Mouse (Mus musculus) spleen, adult 2 months (tissue): ENCODE data around the gene Cbl. TPM values are rescaled to one million over a fixed set of nuclear protein-coding genes. Genes with fewer than 3 reads are reported as not detected.

Experiments used
- DNase-seq, 2 experiments: peaks; one replicate each; pipeline versions ENCODE4 v3.0.0 to v3.0.0-alpha.2; 2012 to 2021; ENCODE audit warnings: low spot score in 2 of 2, low read depth in 1 of 2
- H3K27ac ChIP-seq: fragments of 200-500 bp; 2 replicates; pipeline ENCODE4 v1.5.1; 2012; ENCODE audit warnings: low read length, inconsistent platforms; ENCODE audit not compliant: insufficient read depth
- H3K27me3 ChIP-seq: fragments of 200-500 bp; 2 replicates; pipeline ENCODE4 v1.6.1; 2012; ENCODE audit warnings: mild to moderate bottlenecking, moderate library complexity, low read length, inconsistent platforms; ENCODE audit not compliant: control insufficient read depth, insufficient read depth
- H3K36me3 ChIP-seq: fragments of 200-500 bp; 2 replicates; pipeline ENCODE4 v1.6.1; 2012; ENCODE audit warnings: mild to moderate bottlenecking, low read length, inconsistent platforms; ENCODE audit not compliant: control insufficient read depth, insufficient read depth
- H3K4me1 ChIP-seq: fragments of 200-500 bp; 2 replicates; pipeline ENCODE4 v1.6.1; 2011; ENCODE audit warnings: inconsistent platforms; ENCODE audit not compliant: control insufficient read depth, insufficient read depth, insufficient read length
- H3K4me3 ChIP-seq: fragments of 200-500 bp; 2 replicates; pipeline ENCODE4 v1.5.1; 2011; ENCODE audit warnings: mild to moderate bottlenecking, inconsistent platforms; ENCODE audit not compliant: insufficient read depth, insufficient read length; ENCODE audit errors: extremely low read depth
- CTCF ChIP-seq: fragments of 200-500 bp; IDR thresholded peaks from 2 replicates; pipeline ENCODE4 v1.5.1; 2011; ENCODE audit warnings: mild to moderate bottlenecking, inconsistent platforms; ENCODE audit not compliant: insufficient read depth, insufficient read length, insufficient replicate concordance; ENCODE audit errors: extremely low read depth
- POLR2A ChIP-seq: fragments of 200-500 bp; IDR thresholded peaks from 2 replicates; pipeline ENCODE4 v1.6.1; 2011; ENCODE audit warnings: low read depth, low read length, inconsistent platforms
- WGBS: fragments of 180-500 bp; shearing (Covaris S2); methylation state at CpG from one replicate; pipeline ENCODE4 v1.1.7; 2018; 5-methylcytosine and 5-hydroxymethylcytosine counted together
- polyA plus RNA-seq: library from polyadenylated mRNA; depleted of rRNA; stranded (reverse); fragments of >200 nt; gene quantifications from 2 replicates; pipeline ENCODE4 v1.2.3, GENCODE M21; 2012

Gene Cbl
- polyA plus RNA-seq, 1 experiment = 16.1 TPM

- H3K4me3 ChIP-seq = no peak overlapping the region
- 90% methylated on average over 3 of the region's 3 CpGs for WGBS
- TF ChIP-seq POLR2A (no peak), CTCF (no peak)
- no peak overlapping the region for H3K27ac ChIP-seq
- peaks cover 14% of the 10 kb centered on the region for H3K4me1 ChIP-seq
- H3K36me3 ChIP-seq = peaks cover 1% of the 10 kb centered on the region; the same call in 1 of the 2 replicates
- DNase-seq = no peak
- H3K27me3 ChIP-seq = no peaks in the 10 kb centered on the region
Measured at GRCm38 (mm10) chr9:44191166-44191565, 42.7 kb downstream of the Cbl start.

- H3K27ac ChIP-seq = no peak overlapping the region
- TF ChIP-seq POLR2A (no peak), CTCF (no peak)
- peaks cover 4% of the 10 kb centered on the region; the same call in 1 of the 2 replicates for H3K4me1 ChIP-seq
- H3K36me3 ChIP-seq = peaks cover 1% of the 10 kb centered on the region; the same call in 1 of the 2 replicates
- DNase-seq = no peak
- WGBS = 91% methylated on average over 12 of the region's 12 CpGs
- H3K27me3 ChIP-seq = no peaks in the 10 kb centered on the region
- H3K4me3 ChIP-seq = no peak overlapping the region
Measured at GRCm38 (mm10) chr9:44188223-44188622, 45.6 kb downstream of the Cbl start.

- TF ChIP-seq CTCF = no peak
- no peak for TF ChIP-seq POLR2A
- WGBS = 75% methylated on average over 3 of the region's 3 CpGs
- Histone ChIP-seq H3K27ac (no peak overlapping the region), H3K27me3 (no peaks in the 10 kb centered on the region), H3K36me3 (peaks cover 1% of the 10 kb centered on the region; the same call in 1 of the 2 replicates), H3K4me3 (no peak overlapping the region), H3K4me1 (peaks cover 6% of the 10 kb centered on the region)
- peak; percentile 25 to 41 for DNase-seq
Measured at GRCm38 (mm10) chr9:44182260-44182659, 51.6 kb downstream of the Cbl start.

GRCm38 (mm10) chr9:44181537-44181936 lies 52.3 kb downstream of the Cbl start:
- TF ChIP-seq CTCF (no peak), POLR2A (no peak)
- Histone ChIP-seq H3K27ac (no peak overlapping the region; the same call in 1 of the 2 replicates), H3K4me3 (no peak overlapping the region), H3K4me1 (peaks cover 12% of the 10 kb centered on the region), H3K36me3 (peaks cover 1% of the 10 kb centered on the region; the same call in 1 of the 2 replicates), H3K27me3 (no peaks in the 10 kb centered on the region)
- 32% methylated on average over 5 of the region's 5 CpGs for WGBS
- no peak for DNase-seq

GRCm38 (mm10) chr9:44178811-44179210 lies 55.0 kb downstream of the Cbl start:
- Histone ChIP-seq H3K4me3 (no peak overlapping the region), H3K27me3 (no peaks in the 10 kb centered on the region), H3K4me1 (peaks cover 21% of the 10 kb centered on the region), H3K27ac (no peak overlapping the region), H3K36me3 (no peaks in the 10 kb centered on the region; the same call in 1 of the 2 replicates)
- DNase-seq = no peak
- TF ChIP-seq CTCF (no peak), POLR2A (no peak)
- 97% methylated on average over 12 of the region's 12 CpGs for WGBS

GRCm38 (mm10) chr9:44178389-44178788 lies 55.5 kb downstream of the Cbl start:
- no peaks in the 10 kb centered on the region; the same call in 1 of the 2 replicates for H3K36me3 ChIP-seq
- DNase-seq = no peak
- TF ChIP-seq POLR2A (no peak), CTCF (no peak)
- H3K27ac ChIP-seq = no peak overlapping the region
- H3K4me3 ChIP-seq = no peak overlapping the region
- H3K4me1 ChIP-seq = peaks cover 21% of the 10 kb centered on the region
- 95% methylated on average over 14 of the region's 14 CpGs for WGBS
- H3K27me3 ChIP-seq = no peaks in the 10 kb centered on the region

- 62% methylated on average over 2 of the region's 2 CpGs for WGBS
- H3K27me3 ChIP-seq = no peaks in the 10 kb centered on the region
- H3K4me1 ChIP-seq = peaks cover 21% of the 10 kb centered on the region
- no peak overlapping the region for H3K4me3 ChIP-seq
- no peak for DNase-seq
- H3K27ac ChIP-seq = no peak overlapping the region
- TF ChIP-seq POLR2A (no peak), CTCF (no peak)
- H3K36me3 ChIP-seq = peaks cover 8% of the 10 kb centered on the region
Measured at GRCm38 (mm10) chr9:44177405-44177804, 56.4 kb downstream of the Cbl start.
